Mouse (Mus musculus) monocyte, adult 59 days (primary cell): ENCODE data around the gene Cisd1. TPM values are rescaled to one million over a fixed set of nuclear protein-coding genes. Genes with fewer than 3 reads are reported as not detected.

Source experiments
- total RNA-seq, 2 experiments: library from RNA; stranded (reverse); gene quantifications; one replicate each; pipeline ENCODE4 v1.2.4; 2023

The Cisd1 gene
- total RNA-seq: 10 to 100 TPM; 12.1 to 16.6 TPM

DNA sequence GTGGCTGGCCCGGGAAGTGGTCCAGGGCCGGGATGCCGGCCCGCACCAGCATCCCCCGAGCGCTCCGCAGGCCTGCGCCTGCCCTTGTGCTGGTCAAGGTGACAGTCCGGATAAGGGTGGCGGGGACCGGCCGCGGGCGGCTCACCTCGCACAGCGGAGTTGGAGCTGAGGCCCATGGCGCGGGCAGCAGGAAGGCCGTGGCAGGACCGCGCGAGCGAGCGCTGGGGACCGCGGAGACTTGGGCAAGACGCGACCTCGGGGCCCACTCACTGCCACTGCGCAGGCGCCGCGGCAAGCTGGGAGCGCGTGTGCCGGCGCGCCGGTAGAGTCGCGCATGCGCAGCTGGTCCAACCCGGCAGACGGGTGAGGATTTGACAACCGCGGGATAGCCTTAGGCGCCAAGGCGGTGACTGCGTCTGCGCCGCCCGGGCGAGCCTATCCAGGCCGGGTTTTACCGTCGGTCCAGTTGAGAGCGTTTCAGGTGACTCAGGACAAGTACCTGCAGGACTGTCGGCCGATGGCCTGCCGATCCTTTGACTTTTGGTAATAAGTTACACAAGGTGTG lies at the start of gene Cisd1:
Cisd1 (minus strand) TSS at position 376 of the 565 bp plus-strand sequence.

DNA sequence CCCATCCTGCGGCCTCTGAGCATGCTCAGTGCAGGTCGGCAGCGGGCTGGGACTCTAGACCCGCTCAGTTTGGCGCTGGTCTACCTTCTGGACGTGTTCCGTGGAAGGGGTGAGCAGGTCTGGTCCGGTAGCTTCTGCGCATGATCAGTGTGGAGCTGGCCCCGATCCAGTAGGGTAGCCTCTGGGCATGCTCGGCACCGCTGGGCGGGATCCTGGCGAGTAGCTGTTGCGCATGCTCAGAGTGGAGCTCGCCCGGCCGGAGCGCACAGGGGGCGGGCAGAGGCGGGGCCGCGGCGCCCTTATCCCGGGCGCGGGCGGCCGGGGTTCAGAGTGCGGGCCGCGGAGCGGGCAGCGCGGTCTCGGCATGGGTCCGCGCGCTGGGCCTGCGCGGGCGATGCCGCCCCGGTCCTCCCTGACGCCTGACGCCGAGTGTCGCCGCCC lies 2.8 kb upstream of the Cisd1 start, which contains the start of gene Ipmk:
Ipmk (plus strand) TSS at position 255 of the 441 bp plus-strand sequence.

DNA sequence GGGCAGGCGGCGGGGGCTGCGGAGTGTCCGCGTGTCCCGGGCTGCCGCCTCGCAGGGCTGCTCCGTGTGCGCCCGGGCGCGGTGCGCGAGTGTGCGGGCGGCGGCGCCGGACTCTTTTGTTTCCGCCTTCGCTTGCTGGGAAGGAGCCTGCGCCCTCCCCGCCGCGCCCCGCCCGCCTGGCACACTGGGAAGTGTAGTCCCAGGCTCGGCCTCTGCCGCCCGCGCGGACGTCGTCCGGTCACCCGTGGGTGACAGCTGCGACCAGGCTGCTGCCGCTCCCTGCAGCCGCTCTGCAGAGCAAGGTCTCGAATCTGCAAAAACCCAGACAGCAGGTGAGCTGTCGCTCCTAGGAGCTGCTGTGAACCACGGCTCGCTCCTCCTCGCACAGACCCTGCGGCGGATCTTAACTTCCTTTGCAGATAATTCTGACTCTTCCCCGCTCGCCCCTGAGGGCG lies 59.6 kb downstream of the Cisd1 start, which contains the start of gene Ube2d1:
Ube2d1 (minus strand) TSS at position 137 of the 455 bp plus-strand sequence.

Other genes starting within 250 kb of the Cisd1 start
- under 1 TPM in 1 of 2 experiments, not detected in 1; 0.24 TPM for gene Bicc1, start 185.3 kb downstream of the Cisd1 start, total RNA-seq
- 10 to 100 TPM; 19.1 to 35.2 TPM for gene Tfam, start 106.7 kb downstream of the Cisd1 start, total RNA-seq
- 10 to 100 TPM; 37.2 to 38.1 TPM for gene Ube2d1, start 59.7 kb downstream of the Cisd1 start, total RNA-seq
- gene Ipmk, start 2.8 kb upstream of the Cisd1 start, total RNA-seq: 10 to 100 TPM; 86.5 to 99.5 TPM